ENCODE assay signal across 14 mouse cellular contexts in the genomic region with DNA sequence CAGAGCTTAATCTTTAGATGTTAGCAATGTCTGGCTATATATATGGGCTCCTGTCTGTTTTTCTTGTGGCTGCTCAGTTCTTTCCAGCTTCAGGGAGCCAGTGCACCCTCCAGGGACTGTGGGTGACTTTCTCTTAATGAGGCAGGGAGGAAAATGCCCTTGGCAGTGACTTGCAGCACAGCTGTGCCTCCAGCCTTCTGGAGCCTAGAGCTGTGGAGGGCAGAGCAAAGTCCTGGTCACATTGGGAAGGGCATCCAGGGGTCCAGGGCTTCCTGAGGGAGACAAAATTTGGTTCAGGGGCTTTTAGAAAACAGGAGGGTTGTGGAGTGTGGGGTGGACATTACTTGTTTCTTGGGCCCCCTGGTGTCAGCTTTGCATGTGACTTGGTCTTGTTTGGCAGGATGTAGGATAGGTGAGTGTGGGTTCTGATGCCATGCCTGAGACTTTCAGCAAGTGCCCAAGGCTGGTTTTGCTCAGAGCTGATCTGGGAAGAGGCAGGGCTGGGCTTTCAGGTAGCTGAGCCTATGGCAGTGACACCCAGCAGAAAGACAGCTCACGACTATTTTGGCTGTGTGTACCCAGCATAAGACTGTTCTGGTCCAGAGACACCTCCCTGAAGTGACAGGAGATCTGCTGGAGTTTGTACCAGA. TPM values are rescaled to one million over a fixed set of nuclear protein-coding genes. Genes with fewer than 3 reads are reported as not detected.
DNase-seq lines count a peak whose midpoint lies in the region; ATAC-seq and TF ChIP-seq lines count a peak whose summit lies in the region.
"Had no signal": no experiment of that assay in that cellular context is flagged by ENCODE, and none has a peak within 500 bp of the region (broad histone marks: within the 10 kb centered on the region; RNA-seq: fewer than 3 reads in every experiment).

No protein-coding gene starts in this region.

- H3K27me3 ChIP-seq in hindbrain, embryonic 10.5 days (ENCODE audit: insufficient read depth, poor library complexity, severe bottlenecking), result no peaks in the 10 kb centered on the region
- no peaks in the 10 kb centered on the region for H3K27me3 ChIP-seq in hindbrain, embryonic 14.5 days (ENCODE audit: control insufficient read depth, insufficient read depth, low read length)
- no peaks in the 10 kb centered on the region for H3K27me3 ChIP-seq in C2C12 (ENCODE audit: control insufficient read depth, insufficient read depth, insufficient read length)
- H3K27me3 ChIP-seq in liver, embryonic 16.5 days (ENCODE audit: control insufficient read depth, insufficient read depth, low read depth, low read length), result no peaks in the 10 kb centered on the region
- H3K27me3 ChIP-seq: embryonic facial prominence, embryonic 15.5 days; limb, embryonic 12.5 days had no signal

- H3K79me2 ChIP-seq in C2C12 (ENCODE audit: control insufficient read depth, insufficient read depth), result no peaks in the 10 kb centered on the region

- no peaks in the 10 kb centered on the region for H3K9me3 ChIP-seq in hindbrain, embryonic 10.5 days
- H3K9me3 ChIP-seq in hindbrain, embryonic 14.5 days (ENCODE audit: control insufficient read depth, low read length), result no peaks in the 10 kb centered on the region
- no peaks in the 10 kb centered on the region for H3K9me3 ChIP-seq in liver, embryonic 16.5 days (replicated peaks; ENCODE audit: control insufficient read depth, low read length)
- H3K9me3 ChIP-seq: embryonic facial prominence, embryonic 15.5 days; limb, embryonic 12.5 days had no signal

- WGBS in hindbrain, embryonic 10.5 days, result 96% methylated on average over 1 of the region's 1 CpGs
- 78% methylated on average over 1 of the region's 1 CpGs for WGBS in hindbrain, embryonic 14.5 days
- WGBS in liver, embryonic 16.5 days (ENCODE audit: insufficient replicate concordance), result 41% methylated on average over 1 of the region's 1 CpGs

- no peak for ATAC-seq in hindbrain, embryonic 14.5 days (ENCODE audit: low FRiP score)
- peak; percentile 24 for ATAC-seq in liver, embryonic 16.5 days (ENCODE audit: low read depth)

- DNase-seq in hindbrain, embryonic 10.5 days (ENCODE audit: low spot score), result no peak
- DNase-seq in hindbrain, embryonic 14.5 days (ENCODE audit: low spot score), result no peak
- DNase-seq in c-Kit-positive CD71-positive TER-119-positive erythroid progenitor cells, embryonic 14.5 days (ENCODE audit: low spot score), result peak; percentile 42
- no peak for DNase-seq in urinary bladder, postnatal 14 days (ENCODE audit: low spot score)
- DNase-seq in frontal cortex, postnatal 14 days (ENCODE audit: low spot score in 2 of 2), result no peak
- DNase-seq: cerebellum, adult 9-11 months; heart, postnatal 14 days; kidney, adult 18-20 months; thymus, adult 2 months had no signal

- H3K4me2 ChIP-seq in hindbrain, embryonic 14.5 days (replicated peaks), result no peak overlapping the region
- peak overlapping the region; percentile 76 for H3K4me2 ChIP-seq in liver, embryonic 16.5 days (ENCODE audit: low read depth, low read length)
- H3K4me2 ChIP-seq: embryonic facial prominence, embryonic 15.5 days; limb, embryonic 12.5 days had no signal

- H3K27ac ChIP-seq in hindbrain, embryonic 10.5 days, result peak overlapping the region; percentile 30
- H3K27ac ChIP-seq in hindbrain, embryonic 14.5 days, result no peak overlapping the region; the same call in 1 of the 2 replicates
- H3K27ac ChIP-seq in liver, embryonic 16.5 days (ENCODE audit: low read length), result peak overlapping the region; percentile 95
- H3K27ac ChIP-seq: embryonic facial prominence, embryonic 15.5 days; limb, embryonic 12.5 days; macrophage had no signal

- peaks cover 7% of the 10 kb centered on the region; the same call in 1 of the 2 replicates for H3K36me3 ChIP-seq in hindbrain, embryonic 10.5 days
- H3K36me3 ChIP-seq in hindbrain, embryonic 14.5 days (replicated peaks; ENCODE audit: control insufficient read depth, insufficient read depth), result peaks cover 8% of the 10 kb centered on the region
- no peaks in the 10 kb centered on the region for H3K36me3 ChIP-seq in C2C12 (ENCODE audit: control insufficient read depth, insufficient read depth)
- H3K36me3 ChIP-seq in liver, embryonic 16.5 days (ENCODE audit: control insufficient read depth, insufficient read depth), result peaks cover 13% of the 10 kb centered on the region
- H3K36me3 ChIP-seq: embryonic facial prominence, embryonic 15.5 days; limb, embryonic 12.5 days had no signal

- TF ChIP-seq CTCF in C2C12 (IDR thresholded peaks at IDR 0.05; ENCODE audit: control insufficient read depth, insufficient read depth, insufficient read length), result no peak

- H3K4me3 ChIP-seq in hindbrain, embryonic 10.5 days, result no peak overlapping the region
- H3K4me3 ChIP-seq in hindbrain, embryonic 14.5 days (replicated peaks; ENCODE audit: low read length), result no peak overlapping the region
- H3K4me3 ChIP-seq in C2C12 (ENCODE audit: insufficient read depth, poor library complexity, severe bottlenecking), result no peak overlapping the region
- peak overlapping the region; percentile 76 for H3K4me3 ChIP-seq in liver, embryonic 16.5 days (ENCODE audit: low read depth, low read length)
- H3K4me3 ChIP-seq: embryonic facial prominence, embryonic 15.5 days; limb, embryonic 12.5 days had no signal

- H3K79me3 ChIP-seq in C2C12 (ENCODE audit: low read depth), result no peaks in the 10 kb centered on the region

- no peak overlapping the region for H3K9ac ChIP-seq in hindbrain, embryonic 14.5 days
- peak overlapping the region; percentile 89 for H3K9ac ChIP-seq in liver, embryonic 16.5 days (ENCODE audit: low read depth, low read length)
- H3K9ac ChIP-seq: embryonic facial prominence, embryonic 15.5 days; limb, embryonic 12.5 days had no signal

- H3K4me1 ChIP-seq in hindbrain, embryonic 10.5 days (replicated peaks), result peaks cover 38% of the 10 kb centered on the region
- peaks cover 14% of the 10 kb centered on the region for H3K4me1 ChIP-seq in hindbrain, embryonic 14.5 days (replicated peaks; ENCODE audit: control insufficient read depth, insufficient read depth, low read length)
- H3K4me1 ChIP-seq in liver, embryonic 16.5 days (ENCODE audit: control insufficient read depth, low read depth, low read length), result peaks cover 59% of the 10 kb centered on the region
- H3K4me1 ChIP-seq: embryonic facial prominence, embryonic 15.5 days; limb, embryonic 12.5 days had no signal

- peak overlapping the region; percentile 30 for H3ac ChIP-seq in C2C12 (ENCODE audit: control insufficient read depth, insufficient read length, low read depth)

TF ChIP-seq in C2C12, 6 proteins besides CTCF, POLR2A, EP300 and RAD21:
- TF ChIP-seq FOSL1 (IDR thresholded peaks at IDR 0.05; ENCODE audit: insufficient read depth, low read length, poor library complexity, severe bottlenecking), result no peak
- TF ChIP-seq CEBPB (IDR thresholded peaks at IDR 0.05; ENCODE audit: low read depth), result no peak
- no peak for TF ChIP-seq MYOG (IDR thresholded peaks at IDR 0.05; ENCODE audit: control insufficient read depth, extremely low read depth, insufficient read length)
TF ChIP-seq in C2C12: peak in this region for 0.

RNA-seq across cellular contexts. Expression of a gene that starts 50.0 kb away (rescaled TPM):
- polyA plus RNA-seq in hindbrain, embryonic 10.5 days (2016; fragmentation: Nextera tagmentation; extraction: Ambion mirVana), result 43.6 and 84.1 TPM in 2 replicates
- polyA plus RNA-seq in hindbrain, embryonic 14.5 days (2014; fragmentation: Nextera tagmentation; extraction: Ambion mirVana), result 102 and 111 TPM in 2 replicates
- polyA plus RNA-seq in C2C12 (2012; fragmentation: generic; extraction: Trizol), result 6.7 TPM
- polyA plus RNA-seq in liver, embryonic 16.5 days (2015; fragmentation: Nextera tagmentation; extraction: Ambion mirVana), result 87.9 and 93.6 TPM in 2 replicates
- polyA plus RNA-seq: macrophage had no signal
